Mouse (Mus musculus): ENCODE measurements around the gene Gfap. TPM values are rescaled to one million over a fixed set of nuclear protein-coding genes. Genes with fewer than 3 reads are reported as not detected.

Gene Gfap
- polyA plus RNA-seq, 1 experiment: not detected

DNA sequence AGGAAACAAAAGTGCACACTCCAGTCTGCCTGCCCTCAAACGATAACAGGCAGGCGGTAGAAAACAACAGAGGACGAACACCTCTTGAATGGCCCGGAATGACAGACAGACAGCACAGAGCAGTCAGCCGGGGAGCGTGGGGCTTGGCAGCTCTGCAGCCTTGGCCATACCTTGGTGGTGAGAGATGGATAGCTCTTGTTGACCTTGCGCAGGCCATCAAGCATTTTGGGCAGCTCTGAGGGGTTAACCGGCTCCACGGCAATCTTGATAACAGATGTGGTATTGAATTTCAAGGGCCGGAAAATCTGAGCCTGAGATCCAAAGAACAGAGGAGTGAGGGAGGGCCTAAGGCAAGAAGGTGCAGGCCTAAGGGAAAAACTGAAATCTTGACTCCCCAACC lies 54.8 kb downstream of the Gfap start:
- H3K27me3 ChIP-seq (replicated peaks): no peaks in the 10 kb centered on the region
- H3K36me3 ChIP-seq (replicated peaks; ENCODE audit: low read length): peaks cover 99% of the 10 kb centered on the region
- TF ChIP-seq FLI1 (IDR thresholded peaks at IDR 0.05; ENCODE audit: low read length) (no peak), GATA1 (IDR thresholded peaks at IDR 0.05; ENCODE audit: borderline replicate concordance, low read length) (no peak)
- H3K4me3 ChIP-seq (replicated peaks): no peak overlapping the region
- H3K4me1 ChIP-seq: no peaks in the 10 kb centered on the region
- no peaks in the 10 kb centered on the region for H3K9me3 ChIP-seq

DNA sequence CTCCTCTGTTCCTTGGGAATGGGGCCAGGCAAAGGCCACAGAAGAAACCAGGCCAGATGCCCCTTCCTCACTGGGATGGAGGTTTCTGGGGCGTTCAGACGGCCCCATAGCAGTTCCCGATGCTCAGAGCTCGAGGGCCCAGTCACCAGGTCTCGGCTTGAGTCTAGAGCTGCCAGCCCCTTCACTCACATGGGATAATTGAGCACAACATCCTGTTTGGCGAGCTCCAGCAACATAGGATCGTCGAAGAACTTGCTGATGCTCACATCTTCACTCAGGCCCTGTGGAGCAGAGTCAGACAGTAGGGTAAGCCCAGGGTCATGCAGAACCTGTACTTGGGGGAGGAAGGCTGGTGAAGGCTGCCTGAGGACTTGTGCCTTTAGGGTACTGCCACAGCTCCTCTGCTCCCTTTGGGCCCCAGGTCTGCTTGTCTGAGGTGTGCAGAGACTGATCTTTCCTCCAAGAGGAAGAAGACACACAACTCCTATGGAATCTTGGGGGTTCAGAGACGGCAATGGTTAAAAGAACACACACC lies 62.0 kb downstream of the Gfap start:
- Histone ChIP-seq H3K4me1 (no peaks in the 10 kb centered on the region), H3K36me3 (replicated peaks; ENCODE audit: low read length) (peaks cover 77% of the 10 kb centered on the region), H3K27me3 (replicated peaks) (peaks cover 2% of the 10 kb centered on the region), H3K9me3 (no peaks in the 10 kb centered on the region), H3K4me3 (replicated peaks) (no peak overlapping the region)
- TF ChIP-seq FLI1 (IDR thresholded peaks at IDR 0.05; ENCODE audit: low read length): no peak

DNA sequence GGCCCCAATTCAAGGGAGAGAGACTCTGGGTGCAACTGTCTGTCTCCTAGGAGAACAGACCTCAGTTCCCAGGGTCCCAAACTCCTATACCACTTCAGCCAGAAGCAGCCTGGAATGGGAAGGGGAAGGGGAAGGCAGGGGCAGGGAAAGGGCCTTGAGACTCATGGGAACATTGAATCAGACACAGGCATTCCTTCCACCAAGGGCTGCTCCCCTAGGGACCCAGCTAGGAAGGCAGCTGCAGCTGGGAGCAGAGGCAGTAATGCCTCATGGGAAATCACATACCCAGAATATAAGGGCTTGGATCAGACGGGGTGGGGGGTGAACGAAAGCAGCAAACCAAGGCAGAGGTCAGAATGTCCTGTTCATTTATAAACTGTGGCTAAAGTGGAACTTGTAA lies 62.6 kb downstream of the Gfap start:
- Histone ChIP-seq H3K4me3 (replicated peaks) (no peak overlapping the region), H3K27me3 (replicated peaks) (peaks cover 6% of the 10 kb centered on the region), H3K4me1 (no peaks in the 10 kb centered on the region), H3K9me3 (no peaks in the 10 kb centered on the region), H3K36me3 (replicated peaks; ENCODE audit: low read length) (peaks cover 72% of the 10 kb centered on the region)
- TF ChIP-seq FLI1 (IDR thresholded peaks at IDR 0.05; ENCODE audit: low read length): no peak

DNA sequence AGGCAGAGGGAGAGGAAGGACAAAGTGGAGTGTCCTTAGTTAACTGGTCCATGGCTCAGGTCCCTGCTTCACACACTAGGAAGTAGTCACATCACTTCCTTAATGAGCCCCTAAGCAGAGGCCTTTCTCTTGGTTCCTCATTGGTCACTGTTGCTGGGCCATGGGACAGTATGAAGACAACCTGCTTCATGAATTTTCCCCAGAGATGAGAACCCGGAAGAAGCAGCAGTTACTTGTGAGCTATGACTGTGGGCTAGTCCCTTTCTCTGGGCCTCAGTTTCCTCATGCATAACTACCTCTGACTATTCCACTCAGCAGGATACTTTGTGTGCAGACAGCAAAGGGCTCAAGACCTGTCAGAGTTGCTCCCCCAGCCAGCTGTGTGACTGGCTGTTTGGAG lies 63.3 kb downstream of the Gfap start:
- TF ChIP-seq GATA1 (IDR thresholded peaks at IDR 0.05; ENCODE audit: borderline replicate concordance, low read length): no peak

More for the DNA sequence above, 63.3 kb downstream of the Gfap start:
- H3K4me3 ChIP-seq (replicated peaks): no peak overlapping the region
- H3K36me3 ChIP-seq (replicated peaks; ENCODE audit: low read length): peaks cover 64% of the 10 kb centered on the region
- H3K4me1 ChIP-seq: no peaks in the 10 kb centered on the region
- H3K27me3 ChIP-seq (replicated peaks): peaks cover 12% of the 10 kb centered on the region
- no peaks in the 10 kb centered on the region for H3K9me3 ChIP-seq

Other genes with a start within 250 kb of the Gfap start
- not detected in 2 replicates for gene Meioc, start 237.2 kb downstream of the Gfap start, polyA plus RNA-seq (2012; ENCODE audit: insufficient read depth, low replicate concordance)
- 3.3 TPM in 1 of 2 replicates, not detected in the other for gene Ccdc43, start 203.1 kb downstream of the Gfap start, polyA plus RNA-seq (2012; ENCODE audit: insufficient read depth, low replicate concordance)
- gene Adam11, start 139.5 kb downstream of the Gfap start, polyA plus RNA-seq (2012; ENCODE audit: insufficient read depth, low replicate concordance): 0.78 TPM in 1 of 2 replicates, not detected in the other
- gene Gjc1, start 81.2 kb downstream of the Gfap start, polyA plus RNA-seq (2012; ENCODE audit: insufficient read depth, low replicate concordance): not detected in 2 replicates
- not detected in 2 replicates for gene Higd1b, start 65.1 kb downstream of the Gfap start, polyA plus RNA-seq (2012; ENCODE audit: insufficient read depth, low replicate concordance)
- 23.2 and 87.1 TPM in 2 replicates for gene Eftud2, start 19.9 kb downstream of the Gfap start, polyA plus RNA-seq (2012; ENCODE audit: insufficient read depth, low replicate concordance)
- not detected in 2 replicates for gene Ccdc103, start 19.7 kb downstream of the Gfap start, polyA plus RNA-seq (2012; ENCODE audit: insufficient read depth, low replicate concordance)
- not detected in 2 replicates for gene Fam187a, start 15.7 kb downstream of the Gfap start, polyA plus RNA-seq (2012; ENCODE audit: insufficient read depth, low replicate concordance)
- gene Kif18b, start 24.2 kb upstream of the Gfap start, polyA plus RNA-seq (2012; ENCODE audit: insufficient read depth, low replicate concordance): 11.5 and 18.4 TPM in 2 replicates
- not detected in 2 replicates for gene C1ql1, start 45.8 kb upstream of the Gfap start, polyA plus RNA-seq (2012; ENCODE audit: insufficient read depth, low replicate concordance)
- gene Nmt1, start 127.3 kb upstream of the Gfap start, polyA plus RNA-seq (2012; ENCODE audit: insufficient read depth, low replicate concordance): 5.7 and 17.6 TPM in 2 replicates
- 56.4 and 77.6 TPM in 2 replicates for gene Dcakd, start 127.4 kb upstream of the Gfap start, polyA plus RNA-seq (2012; ENCODE audit: insufficient read depth, low replicate concordance)
- 0.18 TPM in 1 of 2 replicates, not detected in the other for gene Plcd3, start 200.7 kb upstream of the Gfap start, polyA plus RNA-seq (2012; ENCODE audit: insufficient read depth, low replicate concordance)
- gene Acbd4, start 200.8 kb upstream of the Gfap start, polyA plus RNA-seq (2012; ENCODE audit: insufficient read depth, low replicate concordance): 42.5 and 61.0 TPM in 2 replicates
- 24.4 and 98.1 TPM in 2 replicates for gene Hexim1, start 215.3 kb upstream of the Gfap start, polyA plus RNA-seq (2012; ENCODE audit: insufficient read depth, low replicate concordance)
- 73.5 and 168 TPM in 2 replicates for gene Hexim2, start 231.5 kb upstream of the Gfap start, polyA plus RNA-seq (2012; ENCODE audit: insufficient read depth, low replicate concordance)